Mouse (Mus musculus) layer of hippocampus, adult 8-10 months (tissue): Measurements from ENCODE around the gene Gm20897. TPM values are rescaled to one million over a fixed set of nuclear protein-coding genes. Genes with fewer than 3 reads are reported as not detected.
"Not testable (repeated sequence)": the region's sequence is repeated elsewhere in the genome, so short reads cannot be mapped to it uniquely, and the experiment has no call there.

ENCODE experiments used
- DNase-seq, 2 experiments: peaks; one replicate each; pipeline ENCODE4 v3.0.0; 2022; ENCODE audit warnings: low spot score in 2 of 2
- total RNA-seq, 4 experiments: library from RNA; stranded (reverse); gene quantifications; 2 replicates each; pipeline ENCODE4 v1.2.4; 2022

The Gm20897 gene
- not detected for total RNA-seq

DNA sequence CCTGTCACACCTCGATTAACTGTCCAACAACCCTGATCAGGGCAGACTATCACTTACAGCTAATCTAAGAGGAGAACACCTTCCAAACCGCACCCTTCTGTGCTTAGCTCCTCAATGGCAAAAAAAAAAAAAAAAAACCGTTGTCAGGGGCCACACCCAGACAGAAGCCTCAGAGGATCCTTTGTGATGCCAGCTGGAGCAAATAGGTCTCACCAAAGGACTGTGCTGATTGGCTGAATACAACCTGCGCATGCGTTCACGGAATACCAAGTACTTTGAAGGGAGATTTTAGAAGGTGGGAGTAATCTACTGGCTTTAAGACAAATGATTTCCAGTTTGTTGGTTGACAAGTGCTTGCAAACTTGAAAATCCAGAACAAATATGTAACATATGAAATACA is at the start of gene Gm20897:
Gm20897 (minus strand) TSS at position 101 of the 400 bp plus-strand sequence.
- not testable (repeated sequence) for DNase-seq

Other genes starting within 250 kb of the Gm20897 start
- not detected for gene Gm21732, start 73.5 kb upstream of the Gm20897 start, total RNA-seq